Mouse (Mus musculus): ENCODE measurements at regions not wholly inside any gene's neighbourhood (a gene's known extent, or its start where the extent isn't known, plus 50 kb on each side); places are given as distances from the start of the nearest gene placed in this dataset.

GRCm38 (mm10) chr11:23169742-23170428, 86.0 kb upstream of the Xpo1 start:
- no peak for DNase-seq (ENCODE audit: low read depth, low spot score)

DNA sequence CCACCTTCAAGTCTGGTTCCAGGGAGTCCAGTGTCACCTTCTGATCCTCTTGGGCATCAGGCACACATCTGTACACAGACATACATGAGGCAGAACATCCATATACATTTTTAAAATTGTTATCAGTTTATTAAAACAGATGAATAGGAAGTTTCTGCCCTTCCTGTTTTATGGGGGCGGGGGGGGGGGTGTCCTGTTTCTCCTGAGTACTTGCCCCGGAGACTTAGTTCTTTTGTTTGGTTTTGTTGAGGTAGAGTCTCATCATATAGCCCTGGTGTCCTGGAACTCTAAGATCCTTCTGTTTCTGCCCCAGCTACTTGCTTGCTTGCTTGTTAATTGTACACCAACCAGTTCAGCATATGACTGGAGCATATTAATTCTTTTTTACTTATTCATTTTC, 85.0 kb upstream of the Xpo1 start:
- DNase-seq (ENCODE audit: low read depth, low spot score), result no peak

- DNase-seq (ENCODE audit: low read depth, low spot score), result no peak
Observed at GRCm38 (mm10) chr11:23171760-23172159, 84.1 kb upstream of the Xpo1 start.

- no peak for DNase-seq (ENCODE audit: low read depth, low spot score)
Observed at GRCm38 (mm10) chr11:23181647-23182046, 74.2 kb upstream of the Xpo1 start.

DNA sequence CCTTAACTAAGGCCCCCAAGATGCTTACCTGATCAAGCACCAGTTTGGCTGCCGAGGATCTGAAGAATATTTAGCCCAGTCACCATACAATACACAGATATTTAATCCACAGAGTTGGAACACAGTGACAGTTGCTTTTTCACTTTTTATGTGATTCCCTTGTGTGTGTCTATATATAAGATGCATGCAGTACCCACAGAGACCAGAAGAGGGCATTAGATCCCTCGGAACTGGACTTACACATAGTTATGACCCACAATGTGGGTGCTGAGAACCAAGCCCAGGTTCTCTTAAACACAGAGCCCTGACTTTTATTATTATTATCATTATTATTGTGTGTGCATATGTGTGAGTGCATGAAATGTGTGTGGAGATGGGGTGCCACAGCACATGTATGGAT, 70.6 kb upstream of the Xpo1 start:
- no peak for DNase-seq (ENCODE audit: low read depth, low spot score)

DNA sequence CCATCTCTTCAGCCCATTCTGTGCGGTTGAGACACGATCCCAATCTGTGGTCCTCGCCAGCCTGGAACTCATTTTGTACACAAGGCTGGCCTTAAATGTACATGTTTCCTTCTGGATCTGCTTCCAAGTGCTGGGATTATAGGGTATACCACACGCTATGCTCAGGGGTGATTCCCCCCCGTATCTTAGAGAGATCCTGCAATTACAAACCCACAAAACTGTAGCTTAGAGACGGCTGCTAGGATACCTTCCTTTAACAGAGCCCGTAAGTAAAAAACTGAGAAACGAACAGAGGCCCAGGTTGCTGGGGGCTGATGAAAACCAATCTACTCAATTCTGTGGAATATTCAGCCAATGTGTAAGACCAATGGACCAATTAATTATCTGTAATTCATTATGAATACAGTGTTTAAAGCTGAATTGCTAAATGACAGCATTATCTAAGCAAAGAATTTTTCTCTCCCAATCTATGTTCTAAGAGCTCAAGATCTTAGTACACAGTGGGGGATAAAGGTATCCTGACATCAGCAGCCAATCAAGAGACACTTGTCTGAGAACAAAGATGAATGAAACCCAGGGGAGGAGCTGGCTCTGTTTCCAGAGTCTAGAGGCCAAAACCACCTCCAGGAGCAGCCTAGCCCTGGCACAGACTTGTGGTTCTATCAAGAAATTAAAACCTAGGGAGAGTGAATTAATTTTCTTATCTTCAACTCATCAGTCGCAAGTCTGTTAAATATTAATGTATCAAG, 54.0 kb upstream of the Xpo1 start:
- no peak for DNase-seq (ENCODE audit: low read depth, low spot score)

DNA sequence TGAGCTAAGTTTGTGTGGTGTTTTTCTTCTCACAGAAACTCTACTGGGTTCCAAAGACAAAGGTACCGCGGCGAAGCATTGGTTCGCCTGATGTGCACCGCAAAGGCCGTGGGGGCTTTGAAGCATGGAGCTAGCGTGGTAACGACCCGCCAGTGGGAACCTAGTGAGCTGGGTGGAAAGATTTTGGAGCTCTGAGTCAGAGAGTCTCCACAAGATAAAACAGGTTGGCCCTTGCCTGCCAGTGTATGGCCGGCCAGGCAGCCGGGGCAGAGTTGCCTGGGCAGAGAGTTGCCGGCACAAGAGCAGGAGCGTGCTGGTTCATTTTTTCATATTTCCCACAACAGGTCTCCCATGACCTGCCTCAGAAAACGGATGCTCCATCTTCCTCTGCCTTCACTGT, 52.3 kb upstream of the Xpo1 start:
- no peak for DNase-seq (ENCODE audit: low read depth, low spot score)

DNA sequence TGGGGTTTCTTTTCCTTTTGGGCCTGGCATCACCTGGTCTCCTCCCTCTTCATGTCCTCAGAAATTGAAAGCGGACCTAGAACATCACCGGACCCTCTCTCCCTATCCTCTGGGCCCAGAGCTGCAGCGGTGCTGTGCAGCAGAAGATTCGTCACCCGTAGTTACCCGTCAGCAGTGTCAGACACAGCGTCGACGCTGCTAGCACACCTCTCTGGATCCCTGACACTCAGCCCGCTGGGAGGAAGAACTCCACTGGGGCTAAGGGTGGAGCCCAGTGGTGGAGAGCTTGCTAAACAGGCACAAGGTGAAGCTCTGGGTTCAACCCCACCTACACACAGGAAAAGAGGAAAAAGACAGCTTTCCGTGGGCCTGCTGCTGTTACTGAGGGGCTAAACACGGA, 51.8 kb upstream of the Xpo1 start:
- DNase-seq (ENCODE audit: low read depth, low spot score), result no peak

Measured in retina, postnatal 7 days (tissue).